ENCODE assay signal across 8 mouse cellular contexts in the genomic region with DNA sequence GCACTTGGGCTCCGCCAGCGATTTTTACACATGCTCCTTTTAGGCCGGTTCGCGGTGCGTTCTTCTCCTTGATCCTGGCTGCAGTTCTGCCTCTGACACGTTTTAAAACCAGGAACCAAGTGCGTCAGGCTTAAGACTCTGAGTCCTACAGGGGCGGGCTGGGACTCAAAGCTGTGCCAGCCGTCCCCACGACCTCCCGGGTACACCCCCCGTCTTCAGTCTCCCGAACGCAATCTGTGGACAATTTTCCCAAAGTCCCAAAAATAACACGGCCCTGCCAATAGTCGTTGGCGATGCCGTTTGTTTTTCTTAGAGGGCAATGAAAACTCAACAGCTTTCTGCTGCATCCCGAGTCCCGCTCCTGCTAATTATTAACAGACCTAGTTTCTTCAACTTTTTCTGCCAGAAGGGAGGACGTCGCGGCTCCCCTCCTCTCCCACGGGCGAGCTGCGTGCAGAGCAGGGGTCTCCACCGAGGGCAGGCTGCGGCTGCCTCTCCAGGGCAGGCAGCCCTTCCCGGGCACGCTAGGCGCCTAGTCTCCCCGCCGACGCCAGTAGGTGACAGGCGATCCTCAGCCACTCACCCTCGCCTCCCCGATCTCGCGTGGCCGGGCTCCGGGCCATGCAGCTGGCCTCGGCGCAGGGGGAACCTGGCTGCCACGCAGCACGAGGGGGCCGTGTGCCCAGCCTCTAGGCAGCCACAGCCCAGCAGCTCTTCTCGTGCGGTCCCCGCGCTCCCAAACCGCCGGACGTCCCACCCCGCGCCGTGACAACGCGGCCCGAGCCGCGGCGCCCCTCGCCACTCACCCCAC. TPM values are rescaled to one million over a fixed set of nuclear protein-coding genes. Genes with fewer than 3 reads are reported as not detected.
DNase-seq lines count a peak whose midpoint lies in the region; ATAC-seq and TF ChIP-seq lines count a peak whose summit lies in the region.

No protein-coding gene starts in this region.

- TF ChIP-seq POLR2A in bone marrow, adult 2 months (IDR thresholded peaks at IDR 0.05; ENCODE audit: borderline replicate concordance, control insufficient read depth, low read depth, low read length), result peak; percentile 21; the same call in 1 of the 2 replicates

- ATAC-seq in lung, embryonic 15.5 days (ENCODE audit: borderline replicate concordance, extremely low read depth, low FRiP score, low TSS enrichment), result peak; percentile 32; the same call in 1 of the 2 replicates
- ATAC-seq in monocyte, adult 5-6 weeks (replicated peaks; ENCODE audit: insufficient number of reproducible peaks, low FRiP score, low TSS enrichment, poor library complexity, severe bottlenecking), result no peak

- peak overlapping the region; percentile 85 for H3K4me3 ChIP-seq in E14TG2a.4 (replicated peaks; ENCODE audit: low read length)
- H3K4me3 ChIP-seq in bone marrow, adult 2 months (replicated peaks; ENCODE audit: control insufficient read depth, low read depth, low read length), result peak overlapping the region; percentile 55
- H3K4me3 ChIP-seq in lung, embryonic 15.5 days, result peak overlapping the region; percentile 71

- peak overlapping the region; percentile 61; the same call in 1 of the 2 replicates for H3K27ac ChIP-seq in bone marrow, adult 2 months (ENCODE audit: control insufficient read depth, insufficient read depth, low read depth, low read length, poor library complexity)
- peak overlapping the region; percentile 85 for H3K27ac ChIP-seq in lung, embryonic 15.5 days

- no peaks in the 10 kb centered on the region for H3K36me3 ChIP-seq in E14TG2a.4 (ENCODE audit: insufficient read depth, low read length)
- no peaks in the 10 kb centered on the region for H3K36me3 ChIP-seq in lung, embryonic 15.5 days

- no peak for TF ChIP-seq CTCF in E14TG2a.4 (conservative IDR thresholded peaks at IDR 0.05; ENCODE audit: low read length)
- TF ChIP-seq CTCF in bone marrow, adult 2 months (IDR thresholded peaks at IDR 0.05; ENCODE audit: control insufficient read depth, insufficient read depth, low read length), result no peak

- under 1% methylated on average over 63 of the region's 64 CpGs for WGBS in bone marrow, adult 2 months
- WGBS in lung, embryonic 15.5 days, result under 1% methylated on average over 64 of the region's 64 CpGs

- H3K9me3 ChIP-seq in E14TG2a.4 (ENCODE audit: low read length), result no peaks in the 10 kb centered on the region
- no peaks in the 10 kb centered on the region for H3K9me3 ChIP-seq in lung, embryonic 15.5 days

- H3K27me3 ChIP-seq in E14TG2a.4 (ENCODE audit: insufficient read depth, low read length), result peaks cover 72% of the 10 kb centered on the region
- no peaks in the 10 kb centered on the region for H3K27me3 ChIP-seq in lung, embryonic 15.5 days

- H3K4me1 ChIP-seq in E14TG2a.4 (replicated peaks; ENCODE audit: low read depth, low read length), result peaks cover 19% of the 10 kb centered on the region
- H3K4me1 ChIP-seq in bone marrow, adult 2 months (ENCODE audit: control insufficient read depth, insufficient read depth, low read length), result peaks cover 1% of the 10 kb centered on the region
- peaks cover 45% of the 10 kb centered on the region for H3K4me1 ChIP-seq in lung, embryonic 15.5 days

- intact Hi-C loops in heart, postnatal 10 days (cut with DNase I), result loop anchor here (2.0 to 5.0 kb wide), 3 partner anchors 104 to 618 kb away; no protein-coding TSS in a partner anchor

- H3K4me2 ChIP-seq in lung, embryonic 15.5 days, result peak overlapping the region; percentile 95

- H3K9ac ChIP-seq in lung, embryonic 15.5 days, result peak overlapping the region; percentile 82

- peak; percentile 53 for DNase-seq in fibroblast of lung, adult 2 months (ENCODE audit: low read depth)
- peak; percentile 63 to 75 for DNase-seq in heart, postnatal 10 days
- DNase-seq in kidney, postnatal 36 days, result peak; percentile 64 to 73
- DNase-seq in retina, adult 2 months (ENCODE audit: low read depth, low spot score), result peak; percentile 50

RNA-seq across cellular contexts. Expression of a gene that starts 0.6 kb away (rescaled TPM):
- polyA plus RNA-seq in bone marrow, adult 2 months (2011; ENCODE audit: insufficient read depth, insufficient read length, low replicate concordance, missing spikeins), result 2.1 and 4.0 TPM in 2 replicates
- 10 to 100 TPM; 24.1 to 36.4 TPM for total RNA-seq in heart, postnatal 10 days (2021)
- 22.2 and 23.6 TPM in 2 replicates for polyA plus RNA-seq in lung, embryonic 15.5 days (2015; fragmentation: Nextera tagmentation; extraction: Ambion mirVana)
- 0.19 TPM in 1 of 3 replicates, not detected in the others for total RNA-seq in monocyte, adult 5-6 weeks (2017)

Comparison
In these comparisons a context has a peak if more than half of its experiments do, and no peak if none do; other contexts are left out.
1. RNA of a gene that starts 0.6 kb away (total RNA-seq): 24.1 to 36.4 TPM in heart, postnatal 10 days; 0.19 TPM in monocyte, adult 5-6 weeks; every median in the first group is over 10 times any median in the second.
2. Peak in every context shown above with its lines, with median percentiles within 50 percentile points of each other: H3K4me3 ChIP-seq and DNase-seq.